Mouse (Mus musculus) spleen, postnatal 4 days (tissue): ENCODE results near the gene Adm.
"Not testable (repeated sequence)": the region's sequence is repeated elsewhere in the genome, so short reads cannot be mapped to it uniquely, and the experiment has no call there.

ENCODE experiments used
- DNase-seq, 2 experiments: peaks; one replicate each; pipeline ENCODE4 v3.0.0; 2022; ENCODE audit warnings: low spot score in 2 of 2

Adm gene

GRCm38 (mm10) chr7:110627486-110628272 lies at the start of gene Adm:
Adm (plus strand) TSS chr7:110627661.
- DNase-seq: peak; percentile 63 to 76

- DNase-seq: no peak
Measured at GRCm38 (mm10) chr7:110583705-110584104, 43.8 kb upstream of the Adm start.

GRCm38 (mm10) chr7:110584159-110584558 lies 43.3 kb upstream of the Adm start:
- DNase-seq: no peak

GRCm38 (mm10) chr7:110585250-110585649 lies 42.2 kb upstream of the Adm start:
- no peak for DNase-seq

- DNase-seq: no peak
Measured at GRCm38 (mm10) chr7:110587721-110588120, 39.7 kb upstream of the Adm start.

GRCm38 (mm10) chr7:110593991-110594390 lies 33.5 kb upstream of the Adm start:
- not testable (repeated sequence) for DNase-seq

- no peak for DNase-seq
Measured at GRCm38 (mm10) chr7:110597141-110597540, 30.3 kb upstream of the Adm start.

GRCm38 (mm10) chr7:110605476-110605875 lies 22.0 kb upstream of the Adm start:
- no peak for DNase-seq

- DNase-seq: no peak
Measured at GRCm38 (mm10) chr7:110606906-110607305, 20.6 kb upstream of the Adm start.

GRCm38 (mm10) chr7:110613381-110614132 lies 13.9 kb upstream of the Adm start:
- DNase-seq: no peak

GRCm38 (mm10) chr7:110614133-110615063 lies 13.1 kb upstream of the Adm start, which contains the start of gene Sbf2:
Sbf2 (minus strand) TSS chr7:110614922.
- DNase-seq: peak; percentile 27 to 74

GRCm38 (mm10) chr7:110615151-110615631 lies 12.3 kb upstream of the Adm start:
- peak in 1 of 2 experiments; percentile 23 for DNase-seq

GRCm38 (mm10) chr7:110615792-110616191 lies 11.7 kb upstream of the Adm start:
- no peak for DNase-seq

GRCm38 (mm10) chr7:110619086-110619611 lies 8.3 kb upstream of the Adm start:
- peak; percentile 12 to 56 for DNase-seq

- no peak for DNase-seq
Measured at GRCm38 (mm10) chr7:110624067-110624466, 3.4 kb upstream of the Adm start.

- no peak for DNase-seq
Measured at GRCm38 (mm10) chr7:110624961-110625360, 2.5 kb upstream of the Adm start.

- no peak for DNase-seq
Measured at GRCm38 (mm10) chr7:110625489-110625888, 2.0 kb upstream of the Adm start.

- DNase-seq: no peak
Measured at GRCm38 (mm10) chr7:110626186-110627098, 1.0 kb upstream of the Adm start.

GRCm38 (mm10) chr7:110627099-110627482 lies 370 bp upstream of the Adm start:
- DNase-seq: peak in 1 of 2 experiments; percentile 65

- DNase-seq: no peak
Measured at GRCm38 (mm10) chr7:110628273-110628600, 776 bp downstream of the Adm start.
